Mouse (Mus musculus): Measurements from ENCODE around the gene Os9. TPM values are rescaled to one million over a fixed set of nuclear protein-coding genes. Genes with fewer than 3 reads are reported as not detected.
"Not testable (repeated sequence)": the region's sequence is repeated elsewhere in the genome, so short reads cannot be mapped to it uniquely, and the experiment has no call there.

Os9 gene
- polyA plus RNA-seq, 1 experiment from 2014 or later, result 47.5 TPM

DNA sequence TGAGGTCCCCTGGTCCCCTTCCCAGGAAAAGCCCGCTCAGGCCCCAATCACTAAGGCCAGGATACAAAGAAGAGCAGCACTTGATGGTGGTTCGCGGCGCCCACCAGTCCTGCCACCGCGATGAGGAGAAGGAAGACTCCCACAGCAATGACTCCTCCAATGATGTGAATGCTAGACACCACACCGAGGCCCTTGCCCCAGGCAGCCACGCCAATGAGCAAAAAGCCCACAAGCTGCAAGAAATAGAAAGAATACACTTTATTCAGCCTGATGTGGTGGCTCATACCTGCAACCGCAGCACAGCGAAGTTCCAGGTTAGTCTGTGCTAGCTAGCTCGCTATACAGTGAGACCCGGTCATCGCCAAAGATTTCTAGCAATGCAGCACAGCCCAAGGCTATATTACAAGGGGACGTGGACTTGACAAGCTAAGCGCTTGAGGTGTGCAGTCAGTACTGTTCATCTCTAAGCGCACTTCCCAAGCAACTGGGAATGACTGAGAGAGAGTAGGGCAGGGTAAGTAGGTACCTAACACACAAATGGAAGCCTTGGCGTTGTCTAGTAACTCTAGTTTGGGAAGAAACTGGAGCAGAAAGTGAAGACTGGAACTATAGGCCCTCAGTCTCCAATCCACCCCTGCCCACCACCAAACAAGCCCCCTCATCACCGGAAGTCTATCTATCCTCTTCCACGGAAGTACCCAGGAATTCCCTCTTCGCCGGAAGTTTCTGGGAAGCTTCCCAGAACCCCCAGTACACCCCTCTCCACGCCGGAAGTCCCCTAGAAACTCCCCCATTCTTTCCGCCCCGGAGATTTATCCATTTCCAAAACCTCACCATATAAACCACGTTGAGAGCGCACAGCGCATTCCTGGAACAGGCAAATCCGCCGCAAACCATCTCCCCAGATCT lies 51.4 kb downstream of the Os9 start:
- Histone ChIP-seq H3K27me3 (ENCODE audit: control insufficient read depth, insufficient read depth, low read length) (no peaks in the 10 kb centered on the region), H3K4me1 (ENCODE audit: control insufficient read depth, insufficient read depth, low read length) (peaks cover 13% of the 10 kb centered on the region), H3K9me3 (ENCODE audit: control insufficient read depth, low read length) (no peaks in the 10 kb centered on the region), H3K9ac (ENCODE audit: low read depth, low read length) (peak overlapping the region; percentile 77), H3K4me3 (ENCODE audit: low read length) (peak overlapping the region; percentile 69), H3K27ac (ENCODE audit: low read depth, low read length) (peak overlapping the region; percentile 90), H3K36me3 (ENCODE audit: control insufficient read depth, insufficient read depth, low read length) (peaks cover 43% of the 10 kb centered on the region), H3K4me2 (replicated peaks; ENCODE audit: low read depth, low read length) (peak overlapping the region; percentile 92)
- ATAC-seq (ENCODE audit: low FRiP score, low TSS enrichment), result peak; percentile 61
- WGBS, result 5% methylated on average over 30 of the region's 30 CpGs

DNA sequence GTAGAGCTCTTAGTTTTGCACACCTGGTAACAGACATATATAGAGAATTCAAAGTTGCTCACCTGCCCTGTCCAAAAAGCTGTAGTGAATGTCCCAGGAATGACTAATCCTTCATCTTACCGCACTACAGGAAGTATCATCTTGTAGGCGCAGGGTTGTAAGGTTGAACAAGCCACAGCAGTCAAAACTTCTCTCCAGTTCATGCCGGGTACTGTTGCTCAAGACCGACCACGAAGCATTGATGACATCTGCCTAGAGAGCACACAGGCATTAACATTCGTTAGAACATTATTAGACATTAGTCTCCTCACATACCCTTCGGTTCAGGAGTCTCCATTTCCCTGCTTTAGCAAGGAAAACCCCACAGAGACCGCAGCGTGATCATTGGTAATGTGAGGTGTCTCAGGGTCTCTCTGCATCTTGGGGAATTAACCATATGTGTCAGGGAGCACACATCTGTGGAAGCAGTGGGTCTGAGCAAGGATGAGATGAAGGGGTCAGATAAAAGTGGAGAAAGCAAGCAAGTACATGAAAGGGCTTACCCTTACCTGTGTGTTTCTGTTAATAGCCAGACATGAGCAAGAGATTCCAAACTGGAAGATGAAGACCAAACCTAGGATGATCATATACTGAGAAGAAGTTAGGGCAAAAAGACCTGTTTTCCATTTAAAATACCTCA lies 52.4 kb downstream of the Os9 start:
- H3K27me3 ChIP-seq (ENCODE audit: control insufficient read depth, insufficient read depth, low read length), result no peaks in the 10 kb centered on the region
- 78% methylated on average over 9 of the region's 9 CpGs for WGBS
- H3K36me3 ChIP-seq (ENCODE audit: control insufficient read depth, insufficient read depth, low read length), result peaks cover 43% of the 10 kb centered on the region
- H3K4me1 ChIP-seq (ENCODE audit: control insufficient read depth, insufficient read depth, low read length), result peaks cover 13% of the 10 kb centered on the region
- H3K4me2 ChIP-seq (replicated peaks; ENCODE audit: low read depth, low read length), result peak overlapping the region; percentile 92
- ATAC-seq (ENCODE audit: low FRiP score, low TSS enrichment), result no peak
- H3K27ac ChIP-seq (ENCODE audit: low read depth, low read length), result no peak overlapping the region
- H3K9ac ChIP-seq (ENCODE audit: low read depth, low read length), result peak overlapping the region; percentile 77; the same call in 1 of the 2 replicates
- H3K9me3 ChIP-seq (ENCODE audit: control insufficient read depth, low read length), result no peaks in the 10 kb centered on the region
- peak overlapping the region; percentile 69 for H3K4me3 ChIP-seq (ENCODE audit: low read length)

- peaks cover 16% of the 10 kb centered on the region for H3K4me1 ChIP-seq (ENCODE audit: control insufficient read depth, insufficient read depth, low read length)
- no peak overlapping the region for H3K4me3 ChIP-seq (ENCODE audit: low read length)
- peaks cover 43% of the 10 kb centered on the region for H3K36me3 ChIP-seq (ENCODE audit: control insufficient read depth, insufficient read depth, low read length)
- 91% methylated on average over 14 of the region's 14 CpGs for WGBS
- ATAC-seq (ENCODE audit: low FRiP score, low TSS enrichment), result no peak
- no peak overlapping the region for H3K9ac ChIP-seq (ENCODE audit: low read depth, low read length)
- H3K4me2 ChIP-seq (replicated peaks; ENCODE audit: low read depth, low read length), result no peak overlapping the region
- no peak overlapping the region for H3K27ac ChIP-seq (ENCODE audit: low read depth, low read length)
- H3K9me3 ChIP-seq (ENCODE audit: control insufficient read depth, low read length), result no peaks in the 10 kb centered on the region
- H3K27me3 ChIP-seq (ENCODE audit: control insufficient read depth, insufficient read depth, low read length), result no peaks in the 10 kb centered on the region
These were observed 54.4 kb downstream of the Os9 start for GRCm38 (mm10) chr10:127066519-127067018.

- H3K9me3 ChIP-seq (ENCODE audit: control insufficient read depth, low read length), result no peaks in the 10 kb centered on the region
- peaks cover 43% of the 10 kb centered on the region for H3K36me3 ChIP-seq (ENCODE audit: control insufficient read depth, insufficient read depth, low read length)
- H3K4me1 ChIP-seq (ENCODE audit: control insufficient read depth, insufficient read depth, low read length), result peaks cover 12% of the 10 kb centered on the region
- no peak overlapping the region for H3K9ac ChIP-seq (ENCODE audit: low read depth, low read length)
- no peak overlapping the region for H3K4me3 ChIP-seq (ENCODE audit: low read length)
- ATAC-seq (ENCODE audit: low FRiP score, low TSS enrichment), result no peak
- H3K4me2 ChIP-seq (replicated peaks; ENCODE audit: low read depth, low read length), result no peak overlapping the region
- no peak overlapping the region for H3K27ac ChIP-seq (ENCODE audit: low read depth, low read length)
- no peaks in the 10 kb centered on the region; the same call in 1 of the 2 replicates for H3K27me3 ChIP-seq (ENCODE audit: control insufficient read depth, insufficient read depth, low read length)
- WGBS, result 86% methylated on average over 9 of the region's 9 CpGs
These were observed 55.0 kb downstream of the Os9 start for GRCm38 (mm10) chr10:127065981-127066380.

DNA sequence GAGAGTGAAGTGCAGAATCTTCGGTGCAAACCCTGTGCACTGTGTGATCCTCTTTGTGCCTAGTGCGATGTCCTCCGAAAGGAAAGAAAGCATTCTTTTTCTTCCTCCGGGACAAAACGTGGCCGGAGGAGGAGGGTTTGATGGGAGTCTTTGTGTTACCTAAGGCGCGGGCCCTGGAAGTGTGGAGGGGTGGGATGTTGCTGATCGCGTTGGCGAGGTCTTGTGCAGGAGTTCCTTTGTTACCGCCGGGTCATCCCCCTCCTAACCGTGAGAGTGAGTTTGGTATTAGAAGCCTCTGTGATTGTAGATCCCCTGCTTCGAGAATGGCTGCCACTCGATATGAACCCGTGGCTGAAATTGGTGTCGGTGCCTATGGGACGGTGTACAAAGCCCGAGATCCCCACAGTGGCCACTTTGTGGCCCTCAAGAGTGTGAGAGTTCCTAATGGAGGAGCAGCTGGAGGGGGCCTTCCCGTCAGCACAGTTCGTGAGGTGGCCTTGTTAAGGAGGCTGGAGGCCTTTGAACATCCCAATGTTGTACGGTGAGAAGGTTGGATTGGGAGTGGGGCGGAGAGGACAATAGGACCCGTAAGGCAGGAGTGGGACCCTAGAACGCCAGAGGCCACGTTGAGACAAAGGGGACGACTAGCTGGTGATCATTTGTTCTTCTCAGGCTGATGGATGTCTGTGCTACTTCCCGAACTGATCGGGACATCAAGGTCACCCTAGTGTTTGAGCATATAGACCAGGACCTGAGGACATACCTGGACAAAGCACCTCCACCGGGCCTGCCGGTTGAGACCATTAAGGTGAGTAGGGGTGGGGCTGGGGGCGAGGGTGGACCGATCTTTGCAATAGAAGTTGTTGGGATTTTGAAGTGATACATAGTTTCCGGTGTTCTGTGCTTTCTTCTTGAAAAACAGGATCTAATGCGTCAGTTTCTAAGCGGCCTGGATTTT lies 56.7 kb downstream of the Os9 start:
- H3K36me3 ChIP-seq (ENCODE audit: control insufficient read depth, insufficient read depth, low read length), result peaks cover 43% of the 10 kb centered on the region
- peaks cover 17% of the 10 kb centered on the region for H3K4me1 ChIP-seq (ENCODE audit: control insufficient read depth, insufficient read depth, low read length)
- 12% methylated on average over 37 of the region's 37 CpGs for WGBS
- peak overlapping the region; percentile 96 for H3K9ac ChIP-seq (ENCODE audit: low read depth, low read length)
- peak overlapping the region; percentile 68 for H3K4me2 ChIP-seq (replicated peaks; ENCODE audit: low read depth, low read length)
- H3K27me3 ChIP-seq (ENCODE audit: control insufficient read depth, insufficient read depth, low read length), result peaks cover 2% of the 10 kb centered on the region; the same call in 1 of the 2 replicates
- peak overlapping the region; percentile 85 for H3K27ac ChIP-seq (ENCODE audit: low read depth, low read length)
- no peaks in the 10 kb centered on the region for H3K9me3 ChIP-seq (ENCODE audit: control insufficient read depth, low read length)
- H3K4me3 ChIP-seq (ENCODE audit: low read length), result peak overlapping the region; percentile 95
- no peak for ATAC-seq (ENCODE audit: low FRiP score, low TSS enrichment)

- peak; percentile 92 for ATAC-seq (ENCODE audit: low FRiP score, low TSS enrichment)
- H3K4me1 ChIP-seq (ENCODE audit: control insufficient read depth, insufficient read depth, low read length), result peaks cover 18% of the 10 kb centered on the region
- H3K36me3 ChIP-seq (ENCODE audit: control insufficient read depth, insufficient read depth, low read length), result peaks cover 39% of the 10 kb centered on the region
- H3K9ac ChIP-seq (ENCODE audit: low read depth, low read length), result peak within 1 kb of the TSS; percentile 96
- H3K27me3 ChIP-seq (ENCODE audit: control insufficient read depth, insufficient read depth, low read length), result peaks cover 8% of the 10 kb centered on the region
- H3K27ac ChIP-seq (ENCODE audit: low read depth, low read length), result peak within 1 kb of the TSS; percentile 85
- H3K4me2 ChIP-seq (replicated peaks; ENCODE audit: low read depth, low read length), result peak within 1 kb of the TSS; percentile 68
- H3K4me3 ChIP-seq (ENCODE audit: low read length), result peak within 1 kb of the TSS; percentile 95
- under 1% methylated on average over 43 of the region's 46 CpGs for WGBS
- no peaks in the 10 kb centered on the region for H3K9me3 ChIP-seq (ENCODE audit: control insufficient read depth, low read length)
These were observed 57.6 kb downstream of the Os9 start, which contains the start of gene Cdk4 for GRCm38 (mm10) chr10:127063239-127063872. Cdk4 (plus strand) TSS chr10:127063534.

GRCm38 (mm10) chr10:127062503-127062902 lies 58.4 kb downstream of the Os9 start:
- Histone ChIP-seq H3K27ac (ENCODE audit: low read depth, low read length) (no peak overlapping the region), H3K9me3 (ENCODE audit: control insufficient read depth, low read length) (no peaks in the 10 kb centered on the region), H3K4me1 (ENCODE audit: control insufficient read depth, insufficient read depth, low read length) (peaks cover 21% of the 10 kb centered on the region), H3K36me3 (ENCODE audit: control insufficient read depth, insufficient read depth, low read length) (peaks cover 30% of the 10 kb centered on the region), H3K4me3 (ENCODE audit: low read length) (no peak overlapping the region), H3K27me3 (ENCODE audit: control insufficient read depth, insufficient read depth, low read length) (peaks cover 8% of the 10 kb centered on the region), H3K4me2 (replicated peaks; ENCODE audit: low read depth, low read length) (no peak overlapping the region), H3K9ac (ENCODE audit: low read depth, low read length) (no peak overlapping the region)
- no peak for ATAC-seq (ENCODE audit: low FRiP score, low TSS enrichment)
- WGBS, result 79% methylated on average over 5 of the region's 5 CpGs

DNA sequence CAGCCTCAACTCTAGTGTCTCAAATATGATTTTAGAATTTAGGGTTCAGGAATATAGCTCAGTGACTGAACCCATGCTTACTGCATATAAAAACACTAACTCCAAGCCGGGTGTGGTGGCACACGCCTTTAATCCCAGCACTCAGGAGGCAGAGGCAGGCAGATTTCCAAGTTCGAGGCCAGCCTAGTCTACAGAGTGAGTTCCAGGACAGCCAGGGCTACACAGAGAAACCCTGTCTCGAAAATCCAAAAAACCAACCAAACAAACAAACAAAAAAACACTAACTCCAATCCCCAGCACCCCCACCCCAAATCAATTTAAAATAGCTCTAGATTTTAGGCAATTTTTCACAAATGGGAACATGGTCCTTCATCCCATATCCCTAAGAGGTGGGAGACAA lies 58.8 kb downstream of the Os9 start:
- ATAC-seq (ENCODE audit: low FRiP score, low TSS enrichment), result not testable (repeated sequence)
- 83% methylated on average over 4 of the region's 4 CpGs for WGBS

More for the DNA sequence above, 58.8 kb downstream of the Os9 start:
- peaks cover 21% of the 10 kb centered on the region for H3K4me1 ChIP-seq (ENCODE audit: control insufficient read depth, insufficient read depth, low read length)
- peaks cover 30% of the 10 kb centered on the region for H3K36me3 ChIP-seq (ENCODE audit: control insufficient read depth, insufficient read depth, low read length)
- H3K27ac ChIP-seq (ENCODE audit: low read depth, low read length); H3K4me3 ChIP-seq (ENCODE audit: low read length); H3K9me3 ChIP-seq (ENCODE audit: control insufficient read depth, low read length); H3K9ac ChIP-seq (ENCODE audit: low read depth, low read length); H3K4me2 ChIP-seq (replicated peaks; ENCODE audit: low read depth, low read length); H3K27me3 ChIP-seq (ENCODE audit: control insufficient read depth, insufficient read depth, low read length): not testable (repeated sequence)

All from kidney, embryonic 14.5 days (tissue).